Mouse (Mus musculus): ENCODE data around the gene Mybpc1. TPM values are rescaled to one million over a fixed set of nuclear protein-coding genes. Genes with fewer than 3 reads are reported as not detected.
"Not testable (repeated sequence)": the region's sequence is repeated elsewhere in the genome, so short reads cannot be mapped to it uniquely, and the experiment has no call there.

Mybpc1 gene
- polyA plus RNA-seq, 1 experiment = 12.3 TPM

DNA sequence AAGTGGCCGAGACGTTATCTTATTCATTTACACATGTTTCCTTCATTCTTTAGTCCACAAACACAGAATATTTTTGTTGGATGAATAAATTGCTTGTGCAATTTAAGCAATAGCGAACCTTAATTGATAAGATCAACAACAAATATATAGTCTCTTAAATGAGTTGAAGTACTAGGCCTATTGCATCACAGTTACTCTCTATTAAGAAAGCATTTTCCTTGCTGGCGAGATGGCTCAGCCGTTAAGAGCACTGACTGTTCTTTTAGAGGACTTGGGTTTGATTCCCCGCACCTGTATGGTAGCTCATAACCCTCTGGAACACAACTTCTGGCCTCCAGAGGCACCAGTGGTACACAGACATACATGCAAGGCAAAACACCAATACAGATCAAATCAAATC is 47.9 kb downstream of the Mybpc1 start:
- no peak for DNase-seq (ENCODE audit: extremely low spot score in 1 of 2, low spot score in 1 of 2)

GRCm38 (mm10) chr10:88552738-88553137 is 52.2 kb downstream of the Mybpc1 start:
- no peak for DNase-seq (ENCODE audit: extremely low spot score in 1 of 2, low spot score in 1 of 2)

- DNase-seq (ENCODE audit: extremely low spot score in 1 of 2, low spot score in 1 of 2) = no peak
Observed at GRCm38 (mm10) chr10:88550225-88550624, 54.7 kb downstream of the Mybpc1 start.

- DNase-seq (ENCODE audit: extremely low spot score in 1 of 2, low spot score in 1 of 2) = no peak
Observed at GRCm38 (mm10) chr10:88547635-88548034, 57.3 kb downstream of the Mybpc1 start.

- DNase-seq (ENCODE audit: extremely low spot score in 1 of 2, low spot score in 1 of 2) = no peak
Observed at GRCm38 (mm10) chr10:88530631-88531030, 74.3 kb downstream of the Mybpc1 start.

GRCm38 (mm10) chr10:88524016-88524415 is 80.9 kb downstream of the Mybpc1 start:
- peak in 1 of 2 experiments; percentile 47 for DNase-seq (ENCODE audit: extremely low spot score in 1 of 2, low spot score in 1 of 2)

GRCm38 (mm10) chr10:88523212-88523611 is 81.7 kb downstream of the Mybpc1 start:
- DNase-seq (ENCODE audit: extremely low spot score in 1 of 2, low spot score in 1 of 2) = no peak

DNA sequence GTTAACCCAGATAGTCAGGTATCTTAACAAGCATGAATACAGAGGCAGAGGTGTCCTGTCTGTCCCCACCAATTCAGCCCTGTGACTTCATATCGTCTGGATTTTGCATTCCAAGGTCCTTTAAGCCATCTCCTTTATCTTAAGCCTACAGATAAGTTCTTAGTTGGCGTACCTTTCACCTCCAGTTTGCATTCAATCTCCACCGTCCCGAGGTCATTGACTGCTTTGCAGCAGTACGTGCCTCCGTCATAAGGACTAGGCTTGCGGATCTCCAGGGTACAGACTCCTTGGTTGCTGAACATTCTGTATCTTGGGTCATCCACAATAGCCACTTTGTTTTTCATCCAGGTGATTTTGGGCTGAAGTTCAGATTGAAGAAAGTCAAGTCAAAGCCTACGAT is 82.2 kb downstream of the Mybpc1 start:
- no peak for DNase-seq (ENCODE audit: extremely low spot score in 1 of 2, low spot score in 1 of 2)

GRCm38 (mm10) chr10:88515049-88515448 is 89.9 kb downstream of the Mybpc1 start:
- not testable (repeated sequence) for DNase-seq (ENCODE audit: extremely low spot score in 1 of 2, low spot score in 1 of 2)

DNA sequence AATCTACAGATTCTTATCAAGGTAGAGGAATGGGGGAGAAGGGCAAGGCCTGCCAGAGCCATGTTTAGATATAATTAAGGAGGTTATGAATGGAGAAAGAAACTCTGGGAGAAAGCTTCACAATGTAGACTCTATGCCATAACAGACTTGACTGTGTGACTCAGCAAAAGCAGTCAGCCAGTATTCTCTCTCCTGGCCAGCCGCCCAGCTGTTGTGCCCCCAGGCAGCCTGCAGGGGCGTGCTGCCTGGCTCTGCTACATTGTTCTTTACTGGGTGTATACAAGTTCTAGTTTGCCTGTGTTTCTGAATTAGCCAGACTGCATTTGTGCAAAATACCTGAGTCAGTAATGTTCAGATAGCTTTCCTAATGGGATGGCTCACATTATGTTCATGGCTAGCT is 90.5 kb downstream of the Mybpc1 start:
- peak; percentile 12 to 59 for DNase-seq (ENCODE audit: extremely low spot score in 1 of 2, low spot score in 1 of 2)

- no peak for DNase-seq (ENCODE audit: extremely low spot score in 1 of 2, low spot score in 1 of 2)
Observed at GRCm38 (mm10) chr10:88513574-88514135, 91.3 kb downstream of the Mybpc1 start.

DNA sequence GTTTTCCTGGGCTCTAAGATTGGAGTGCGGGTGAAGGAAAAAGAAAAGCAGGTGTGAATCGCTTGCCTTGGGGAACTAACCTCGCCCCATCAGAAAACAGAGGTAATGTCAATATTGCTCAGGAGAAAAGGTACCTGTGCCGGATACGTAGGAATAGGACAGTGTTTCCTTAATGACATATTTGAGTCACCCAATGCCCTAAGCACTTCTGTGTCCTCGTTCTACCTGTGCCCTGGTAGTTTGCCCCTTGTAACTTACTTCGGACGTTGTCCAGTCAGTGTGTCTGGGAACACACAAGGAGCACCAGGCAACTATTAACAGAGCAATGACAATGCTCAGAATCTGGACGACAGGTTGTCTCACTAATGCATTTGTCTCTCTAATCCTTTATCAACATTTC is 93.6 kb downstream of the Mybpc1 start:
- DNase-seq (ENCODE audit: extremely low spot score in 1 of 2, low spot score in 1 of 2) = no peak

GRCm38 (mm10) chr10:88510503-88511271 is 94.3 kb downstream of the Mybpc1 start:
- DNase-seq (ENCODE audit: extremely low spot score in 1 of 2, low spot score in 1 of 2) = no peak

DNA sequence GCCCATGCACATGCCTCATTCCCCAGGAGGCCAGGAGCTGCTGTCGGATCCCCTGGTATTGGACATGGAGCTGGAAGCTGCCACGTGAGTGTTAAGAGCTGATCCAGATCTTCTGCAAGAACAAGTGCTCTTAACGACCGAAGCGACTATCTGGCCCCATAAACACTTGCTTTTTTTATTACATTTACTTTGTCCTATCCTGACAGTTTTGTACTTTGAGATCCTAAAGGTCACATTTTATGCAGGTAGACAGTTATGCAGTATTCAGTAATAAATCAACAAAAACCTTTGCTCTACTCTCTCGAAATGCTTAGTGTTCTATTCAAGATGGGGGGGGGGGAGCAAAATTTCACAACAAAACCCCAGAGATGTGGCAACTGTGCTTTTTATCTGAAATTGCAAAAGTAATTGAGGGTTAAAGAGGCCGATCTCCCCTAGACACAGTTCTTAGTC is 97.2 kb downstream of the Mybpc1 start:
- DNase-seq (ENCODE audit: extremely low spot score in 1 of 2, low spot score in 1 of 2) = no peak

- DNase-seq (ENCODE audit: extremely low spot score in 1 of 2, low spot score in 1 of 2) = no peak
Observed at GRCm38 (mm10) chr10:88505256-88505655, 99.7 kb downstream of the Mybpc1 start.

DNA sequence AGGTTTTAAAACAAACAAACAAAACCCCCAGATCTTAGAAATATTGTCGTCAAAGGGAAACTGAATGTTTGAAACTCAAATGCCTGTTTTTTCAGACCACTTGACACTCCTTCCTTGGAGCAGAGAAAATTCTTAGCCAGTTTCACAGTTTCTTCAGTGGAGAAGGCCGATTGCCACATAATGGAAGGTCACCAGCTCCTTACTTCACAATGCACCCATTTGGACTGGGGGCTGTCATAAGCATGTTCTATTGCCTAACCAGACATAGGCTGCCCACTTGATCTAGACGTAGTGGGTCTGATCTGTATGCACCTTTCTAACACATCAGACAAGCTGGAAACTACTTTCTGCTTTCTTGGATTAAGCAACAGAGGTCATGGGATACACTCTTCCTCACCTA is 100.5 kb downstream of the Mybpc1 start:
- DNase-seq (ENCODE audit: extremely low spot score in 1 of 2, low spot score in 1 of 2) = no peak

- peak; percentile 41 to 73 for DNase-seq (ENCODE audit: extremely low spot score in 1 of 2, low spot score in 1 of 2)
Observed at GRCm38 (mm10) chr10:88503421-88504314, 101.3 kb downstream of the Mybpc1 start, which contains the start of gene Chpt1. Gene Chpt1 (minus strand): TSS chr10:88504073.

GRCm38 (mm10) chr10:88502919-88503318 is 102.0 kb downstream of the Mybpc1 start:
- no peak for DNase-seq (ENCODE audit: extremely low spot score in 1 of 2, low spot score in 1 of 2)

DNA sequence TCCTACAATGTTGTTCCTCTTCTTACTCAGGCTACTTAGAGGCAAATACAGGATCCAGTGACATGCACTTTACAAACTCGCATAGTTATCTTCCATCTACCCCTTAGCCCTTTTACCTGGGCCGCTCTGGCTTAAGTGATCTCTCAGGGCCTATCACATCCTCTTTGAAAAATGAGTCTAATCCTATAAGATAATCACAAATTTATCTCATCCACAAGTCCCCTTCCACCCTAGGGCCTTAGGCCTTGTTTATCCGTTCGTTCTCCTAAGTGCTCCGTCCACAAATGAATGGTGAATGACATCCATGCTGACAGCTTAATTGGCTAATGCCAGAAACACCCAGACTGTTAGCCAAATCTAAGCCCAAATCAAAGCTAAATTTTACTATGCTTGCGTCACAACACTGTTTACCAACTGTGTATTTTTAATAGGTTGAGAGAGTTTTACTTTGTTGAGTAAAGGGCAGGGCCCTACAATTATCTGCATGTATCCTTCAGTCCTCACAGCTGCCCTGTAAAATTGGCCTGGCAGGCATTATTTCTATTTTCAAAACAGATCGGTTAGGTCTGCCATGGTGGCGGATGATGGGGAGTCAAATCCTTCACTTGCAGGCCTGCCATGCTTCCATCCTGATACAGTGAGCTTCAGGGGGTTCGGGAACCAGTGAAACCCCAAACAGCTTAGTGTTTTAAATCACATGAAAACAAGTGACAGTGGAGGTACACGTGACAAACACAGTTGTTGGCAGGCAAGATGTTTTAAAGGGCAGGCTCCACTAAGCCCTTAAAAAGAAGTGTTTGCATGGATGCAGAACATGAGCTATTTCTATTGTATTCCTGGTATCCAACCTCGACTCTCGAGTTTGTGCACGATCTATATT is 102.8 kb downstream of the Mybpc1 start:
- peak in 1 of 2 experiments; percentile 36 for DNase-seq (ENCODE audit: extremely low spot score in 1 of 2, low spot score in 1 of 2)

- DNase-seq (ENCODE audit: extremely low spot score in 1 of 2, low spot score in 1 of 2) = no peak
Observed at GRCm38 (mm10) chr10:88501370-88501769, 103.6 kb downstream of the Mybpc1 start.

Data from frontal cortex, adult 2 months (tissue).